Mouse (Mus musculus) layer of hippocampus, adult 6 months (tissue): ENCODE data around the gene Myo1c. TPM values are rescaled to one million over a fixed set of nuclear protein-coding genes. Genes with fewer than 3 reads are reported as not detected.

Experiments used
- long read RNA-seq, 2 experiments: library from polyadenylated mRNA; unstranded; transcript quantifications; one replicate each; pipeline ENCODE4 v2.0.0; 2019 to 2020
- polyA plus RNA-seq: library from polyadenylated mRNA; unstranded; fragments of <200 nt; fragmentation: Nextera tagmentation; gene quantifications from 2 replicates; pipeline ENCODE4 v1.2.3, GENCODE M21; 2021

Gene Myo1c
- polyA plus RNA-seq: 3.0 and 3.3 TPM in 2 replicates
- long read RNA-seq, experiment 1, full-length matches to known transcripts: 2 of 5 reads
- long read RNA-seq, experiment 1, partial matches to known transcripts: 2 of 5 reads
- long read RNA-seq, experiment 1, other reads (novel, unspliced or antisense): 1 of 5 reads
- long read RNA-seq, experiment 2, full-length matches to known transcripts: 20 of 34 reads
- long read RNA-seq, experiment 2, partial matches to known transcripts: 7 of 34 reads
- long read RNA-seq, experiment 2, other reads (novel, unspliced or antisense): 7 of 34 reads

DNA sequence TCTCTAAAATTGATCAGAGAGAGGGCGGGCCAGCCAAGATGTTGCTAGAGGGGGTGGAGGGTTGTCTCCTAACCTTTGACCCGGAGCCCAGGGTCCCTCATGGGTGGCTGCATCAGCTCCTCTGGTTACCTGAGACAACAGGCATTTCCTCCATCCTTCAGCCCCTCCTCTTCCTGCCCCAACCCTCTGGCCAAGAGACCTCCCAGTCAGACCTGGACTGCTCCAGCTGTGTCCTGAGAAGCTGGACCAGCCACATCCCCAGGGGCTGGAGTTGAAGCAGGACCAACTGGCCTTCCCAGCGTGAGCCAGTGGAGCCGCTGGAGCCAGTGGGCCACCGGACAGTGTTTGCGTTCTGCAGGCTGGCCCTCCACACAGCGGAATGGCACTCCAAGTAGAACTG lies at the start of gene Myo1c:
Gene Myo1c (plus strand): TSS at position 194 of the 400 bp plus-strand sequence.

DNA sequence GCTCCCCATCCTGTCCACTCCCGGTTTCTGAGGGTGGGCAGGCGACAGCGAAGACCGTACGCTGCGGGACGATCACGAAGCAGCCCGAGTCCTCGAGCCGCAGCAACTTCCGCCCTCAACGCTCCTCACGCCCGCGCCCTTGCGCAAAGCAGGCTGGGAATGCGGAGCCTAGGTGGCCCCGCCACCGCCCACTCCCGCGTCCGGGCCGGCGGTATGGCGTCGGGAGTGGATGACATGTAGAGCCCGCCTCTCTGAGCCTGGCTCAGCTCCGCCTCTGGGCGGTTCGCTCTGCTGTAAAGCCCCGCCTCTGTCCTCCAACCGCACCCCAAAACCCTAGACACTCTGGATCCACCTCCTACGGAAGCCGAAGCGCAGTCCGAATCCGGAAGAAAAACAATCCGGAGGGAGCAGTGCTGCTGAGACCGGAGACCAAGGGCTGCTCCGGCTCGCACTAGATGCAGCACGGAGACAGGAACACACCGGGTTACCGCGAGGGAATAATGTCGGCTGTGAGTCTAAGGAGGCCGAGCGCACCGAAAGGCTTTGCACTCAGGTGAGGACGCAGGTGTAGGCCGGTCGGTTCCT lies 19.6 kb upstream of the Myo1c start, which contains the start of gene Inpp5k:
Gene Inpp5k (plus strand): TSS at position 344 of the 585 bp plus-strand sequence.

GRCm38 (mm10) chr11:75678747-75679438 lies 28.6 kb downstream of the Myo1c start, which contains the start of gene Crk:
Gene Crk, plus strand, starts transcription at chr11:75679259.

Other genes starting within 250 kb of the Myo1c start
- 9.7 and 15.3 TPM in 2 replicates for gene Serpinf1, start 227.8 kb upstream of the Myo1c start, polyA plus RNA-seq
- 0.14 and 0.40 TPM in 2 replicates for gene Serpinf2, start 210.9 kb upstream of the Myo1c start, polyA plus RNA-seq
- 4.0 and 4.4 TPM in 2 replicates for gene Wdr81, start 195.8 kb upstream of the Myo1c start, polyA plus RNA-seq
- gene Tlcd2, start 188.8 kb upstream of the Myo1c start, polyA plus RNA-seq: 0.67 and 0.73 TPM in 2 replicates
- 16.3 and 16.5 TPM in 2 replicates for gene Prpf8, start 163.7 kb upstream of the Myo1c start, polyA plus RNA-seq
- 1.9 and 3.4 TPM in 2 replicates for gene Rilp, start 140.4 kb upstream of the Myo1c start, polyA plus RNA-seq
- 0.90 and 1.3 TPM in 2 replicates for gene Scarf1, start 137.0 kb upstream of the Myo1c start, polyA plus RNA-seq
- 13.9 and 18.2 TPM in 2 replicates for gene Slc43a2, start 118.8 kb upstream of the Myo1c start, polyA plus RNA-seq
- gene Pitpna, start 62.4 kb upstream of the Myo1c start, polyA plus RNA-seq: 18.7 and 19.2 TPM in 2 replicates
- gene Inpp5k, start 19.5 kb upstream of the Myo1c start, polyA plus RNA-seq: 20.0 and 22.0 TPM in 2 replicates
- gene Crk, start 28.8 kb downstream of the Myo1c start, polyA plus RNA-seq: 28.5 and 29.6 TPM in 2 replicates
- 825 and 904 TPM in 2 replicates for gene Ywhae, start 82.4 kb downstream of the Myo1c start, polyA plus RNA-seq
- 4.9 and 5.2 TPM in 2 replicates for gene Doc2b, start 145.5 kb downstream of the Myo1c start, polyA plus RNA-seq